Mouse (Mus musculus): ENCODE data around the gene Epha6. TPM values are rescaled to one million over a fixed set of nuclear protein-coding genes. Genes with fewer than 3 reads are reported as not detected.

Gene Epha6
- total RNA-seq, 1 experiment from 2014 or later, result not detected

DNA sequence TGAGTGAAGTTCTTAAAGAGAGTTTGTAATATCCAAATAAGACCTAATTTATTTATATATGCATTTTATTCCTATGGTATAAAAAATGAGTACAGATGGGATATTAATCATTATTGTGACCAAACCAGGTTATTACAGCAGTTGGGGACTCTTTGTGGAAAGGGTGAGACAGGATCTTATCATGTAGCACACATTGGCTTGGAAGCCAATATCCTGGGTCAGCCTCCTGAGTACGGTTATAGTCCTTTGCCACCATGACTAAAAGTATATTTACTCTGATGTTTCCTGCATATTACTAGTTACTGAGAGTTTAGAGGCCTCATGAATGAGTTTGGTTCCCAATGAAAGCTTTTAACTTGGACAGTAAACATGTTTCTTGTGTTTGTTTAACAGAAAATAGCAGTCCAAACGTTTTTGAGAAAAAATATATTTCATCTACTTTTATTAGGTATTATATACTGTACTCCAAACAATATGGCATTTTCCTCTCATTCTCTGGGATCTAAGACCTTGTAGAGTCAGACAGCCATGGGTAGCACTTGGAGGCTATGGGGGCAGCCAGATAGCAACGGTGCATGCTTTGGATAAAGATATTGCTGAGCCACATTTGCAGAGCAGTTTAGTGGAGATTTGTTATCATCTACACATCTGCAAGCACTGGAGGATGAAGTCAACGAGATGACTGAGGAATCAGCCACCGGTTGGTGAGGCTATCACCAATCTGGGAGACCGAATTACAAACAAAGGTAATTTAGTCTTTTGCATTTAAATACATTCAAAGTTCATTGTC is 340.4 kb downstream of the Epha6 start:
- no peak for DNase-seq

DNA sequence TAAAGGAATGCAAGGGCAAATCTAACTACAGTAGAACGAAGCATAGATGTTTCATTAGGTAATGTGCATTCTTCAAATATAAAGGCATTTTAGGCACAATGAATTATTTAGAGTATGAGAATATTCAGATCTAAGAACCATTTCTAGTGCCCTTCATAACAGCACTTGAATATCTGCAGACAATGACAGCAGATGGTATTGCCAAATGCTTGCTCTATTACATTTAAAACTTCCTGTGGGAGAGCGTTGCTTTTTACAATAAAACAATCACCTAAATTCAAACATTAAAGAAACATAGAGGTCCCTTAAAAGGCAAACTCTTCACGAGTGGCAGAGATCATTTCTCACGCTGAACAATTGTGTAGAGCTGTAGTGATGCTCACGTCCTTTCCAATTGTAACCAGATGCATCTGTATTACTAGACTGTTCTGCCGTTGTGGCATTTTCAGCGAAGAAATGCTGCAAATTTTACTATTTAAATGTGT is 347.1 kb downstream of the Epha6 start:
- DNase-seq, result no peak

GRCm38 (mm10) chr16:60257623-60258022 is 347.7 kb downstream of the Epha6 start:
- DNase-seq, result no peak

DNA sequence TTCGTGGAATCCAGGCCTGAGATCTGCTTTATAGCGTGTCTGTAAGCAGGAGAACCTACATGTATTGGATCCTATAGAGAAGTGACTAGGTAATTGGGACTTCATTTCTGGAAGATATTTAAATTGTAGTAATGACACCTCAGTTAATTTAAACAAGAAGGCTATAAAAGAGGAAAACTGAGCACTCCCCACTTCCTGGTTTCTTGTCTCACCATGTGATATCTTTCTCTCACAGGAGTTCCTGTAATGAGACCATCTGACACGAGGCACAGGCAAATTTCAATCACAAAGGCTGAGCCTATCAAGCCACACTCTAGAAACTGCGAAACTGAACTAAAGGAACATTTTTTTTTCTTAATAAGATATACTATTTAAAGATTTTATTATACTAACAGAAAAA is 348.3 kb downstream of the Epha6 start:
- no peak for DNase-seq

DNA sequence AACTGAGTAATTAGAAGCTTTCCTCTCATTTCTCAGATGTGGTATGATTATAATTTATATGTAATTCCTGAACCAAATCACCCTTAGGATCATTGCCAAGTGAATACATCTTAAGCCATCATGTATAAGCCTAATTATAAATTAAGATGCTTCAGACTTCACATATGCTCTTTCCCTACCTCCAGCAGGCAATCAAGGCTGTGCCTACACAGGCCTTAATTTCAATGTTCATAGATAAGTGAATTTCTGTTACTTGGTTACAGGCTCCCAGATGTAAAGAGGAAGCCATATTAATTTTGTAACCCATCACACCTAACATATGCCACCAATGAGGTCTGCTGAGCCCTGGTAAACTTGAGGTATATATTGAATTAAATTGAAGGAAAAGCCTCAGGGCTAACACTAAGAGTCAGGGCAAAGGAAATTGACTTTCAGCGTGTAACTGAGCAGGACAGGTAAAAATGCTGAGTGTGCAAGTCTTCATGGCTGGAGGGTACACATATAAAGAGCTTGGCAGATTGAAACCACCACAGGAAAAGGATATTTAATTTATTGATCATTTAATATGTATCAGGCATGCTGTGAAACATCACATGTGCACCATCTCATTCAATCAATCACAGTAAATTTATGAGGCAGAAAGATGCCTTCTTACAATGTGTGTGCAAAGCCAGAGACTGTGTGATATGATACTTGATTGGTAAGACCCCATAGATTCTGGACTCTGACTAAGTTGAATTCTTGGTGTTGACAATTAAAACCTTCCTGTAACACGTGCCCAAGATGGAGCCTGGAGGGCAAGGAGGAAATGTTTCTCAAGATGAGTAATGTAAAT is 365.8 kb downstream of the Epha6 start:
- no peak for DNase-seq

DNA sequence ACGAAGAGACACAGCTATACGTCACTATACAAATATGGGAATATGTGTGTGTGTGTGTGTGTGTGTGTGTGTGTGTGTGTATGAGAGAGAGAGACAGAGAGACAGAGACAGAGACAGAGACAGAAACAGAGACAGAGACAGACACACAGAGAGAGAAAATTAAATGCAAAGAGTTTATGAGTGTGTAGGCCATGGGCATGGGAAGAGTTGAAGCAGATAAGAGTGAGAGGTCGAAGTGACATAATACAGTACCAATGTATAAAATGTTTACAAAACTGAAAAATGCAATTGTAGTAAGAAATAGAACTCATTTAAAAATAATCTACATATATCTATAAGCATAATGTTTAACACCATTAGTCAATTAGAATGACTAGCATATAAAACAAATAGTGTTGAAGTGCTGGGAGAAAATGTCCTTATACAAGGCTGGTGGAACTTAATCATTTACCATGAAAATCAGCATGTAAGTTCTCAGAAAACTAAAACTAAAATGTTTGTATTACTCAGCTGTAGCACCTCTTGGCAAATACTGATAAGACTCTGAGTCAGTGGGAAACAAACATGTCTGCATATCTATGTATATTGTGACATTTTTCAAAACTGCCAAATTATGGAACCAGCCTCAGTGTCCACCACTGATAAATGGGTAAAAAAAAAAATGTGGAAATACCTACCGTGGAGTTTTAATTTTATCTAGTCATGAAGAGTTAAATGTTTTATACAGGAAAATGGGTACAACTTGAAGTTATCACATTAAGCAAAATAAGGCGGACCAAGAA is 371.2 kb downstream of the Epha6 start:
- DNase-seq, result no peak

GRCm38 (mm10) chr16:60232982-60233381 is 372.3 kb downstream of the Epha6 start:
- DNase-seq, result no peak

GRCm38 (mm10) chr16:60209151-60209550 is 396.2 kb downstream of the Epha6 start:
- DNase-seq, result no peak

DNA sequence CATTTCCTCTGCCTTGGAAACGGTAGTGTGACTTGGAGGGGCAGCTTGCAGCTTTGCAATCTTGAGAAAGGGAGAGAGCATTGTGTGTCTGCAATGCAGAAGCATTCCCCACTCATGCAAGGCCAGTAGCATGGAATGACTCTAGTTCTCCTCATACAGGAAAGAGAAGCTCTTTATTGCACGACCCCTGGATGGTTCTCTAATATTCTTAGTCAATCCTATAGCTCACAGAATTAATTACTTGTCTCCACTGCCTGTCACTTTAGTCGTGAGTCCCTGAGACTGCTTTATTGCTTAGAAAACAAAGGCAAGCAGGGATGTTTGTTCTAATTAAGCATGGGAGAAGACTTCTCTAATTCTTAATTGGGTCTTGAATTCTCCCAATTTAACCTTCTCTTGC is 429.8 kb downstream of the Epha6 start:
- DNase-seq, result no peak

- no peak for DNase-seq
Observed at GRCm38 (mm10) chr16:60152439-60152838, 452.9 kb downstream of the Epha6 start.

GRCm38 (mm10) chr16:60144370-60144769 is 461.0 kb downstream of the Epha6 start:
- DNase-seq, result no peak

DNA sequence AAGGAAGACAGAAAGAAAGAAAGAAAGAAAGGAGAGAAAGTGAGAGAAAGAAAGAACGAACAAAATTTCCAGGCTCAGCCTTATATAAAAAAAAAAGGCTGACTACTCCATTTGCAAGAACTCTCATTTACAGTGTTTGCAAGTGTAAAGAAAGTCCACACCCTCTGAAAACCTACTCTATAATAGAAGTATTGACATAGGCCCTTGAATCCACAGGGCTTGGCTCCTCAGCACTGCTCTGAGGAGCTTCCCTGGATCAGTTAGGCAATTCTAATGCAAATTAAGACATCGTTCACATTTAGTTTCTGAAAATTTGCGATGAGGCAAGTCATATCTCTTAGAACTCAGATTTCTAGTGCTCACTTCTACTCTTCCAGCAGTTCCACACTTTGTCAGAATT is 483.9 kb downstream of the Epha6 start:
- no peak for DNase-seq

GRCm38 (mm10) chr16:60102210-60102609 is 503.1 kb downstream of the Epha6 start:
- no peak for DNase-seq

GRCm38 (mm10) chr16:60095333-60095732 is 510.0 kb downstream of the Epha6 start:
- DNase-seq, result no peak

GRCm38 (mm10) chr16:60086976-60087375 is 518.4 kb downstream of the Epha6 start:
- no peak for DNase-seq

- no peak for DNase-seq
Observed at GRCm38 (mm10) chr16:60070457-60071112, 534.7 kb downstream of the Epha6 start.

DNA sequence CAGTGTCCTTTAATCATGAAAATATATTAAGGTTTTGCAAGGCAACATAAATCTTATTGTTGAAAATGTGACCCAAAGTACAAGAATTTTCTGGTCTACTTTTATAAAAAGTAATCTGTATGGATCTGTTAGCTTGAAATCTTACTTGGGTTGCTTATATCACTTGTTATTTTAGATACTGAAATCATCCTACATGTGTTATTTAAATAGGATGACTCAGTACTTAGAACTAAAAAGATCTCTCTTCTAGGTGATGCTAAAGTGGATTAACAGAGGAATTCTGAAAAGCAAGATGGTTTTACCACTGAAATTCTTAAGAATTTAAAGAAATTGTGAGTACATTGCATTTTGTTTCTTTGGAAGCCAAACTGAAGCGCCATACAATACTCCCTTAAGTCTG is 561.5 kb downstream of the Epha6 start:
- DNase-seq, result no peak

DNA sequence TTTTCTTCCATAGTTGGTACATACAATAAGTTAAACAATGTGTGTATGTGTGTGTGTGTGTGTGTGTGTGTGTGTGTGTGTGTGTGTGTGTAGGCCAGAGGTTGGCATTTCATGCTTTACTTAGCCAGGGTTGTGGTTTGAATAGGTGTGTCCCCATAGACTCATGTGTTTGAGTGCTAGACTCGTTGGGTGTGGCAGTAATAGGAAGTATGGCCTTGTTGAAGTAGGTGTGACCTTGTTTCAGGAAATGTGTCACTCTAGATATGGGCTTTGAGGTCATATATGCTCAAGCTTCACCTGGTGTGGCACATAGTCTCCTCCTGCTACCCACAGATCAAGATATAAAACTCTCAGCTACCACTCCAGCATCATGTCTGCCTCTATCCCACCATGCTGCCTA is 577.0 kb downstream of the Epha6 start:
- DNase-seq, result no peak

DNA sequence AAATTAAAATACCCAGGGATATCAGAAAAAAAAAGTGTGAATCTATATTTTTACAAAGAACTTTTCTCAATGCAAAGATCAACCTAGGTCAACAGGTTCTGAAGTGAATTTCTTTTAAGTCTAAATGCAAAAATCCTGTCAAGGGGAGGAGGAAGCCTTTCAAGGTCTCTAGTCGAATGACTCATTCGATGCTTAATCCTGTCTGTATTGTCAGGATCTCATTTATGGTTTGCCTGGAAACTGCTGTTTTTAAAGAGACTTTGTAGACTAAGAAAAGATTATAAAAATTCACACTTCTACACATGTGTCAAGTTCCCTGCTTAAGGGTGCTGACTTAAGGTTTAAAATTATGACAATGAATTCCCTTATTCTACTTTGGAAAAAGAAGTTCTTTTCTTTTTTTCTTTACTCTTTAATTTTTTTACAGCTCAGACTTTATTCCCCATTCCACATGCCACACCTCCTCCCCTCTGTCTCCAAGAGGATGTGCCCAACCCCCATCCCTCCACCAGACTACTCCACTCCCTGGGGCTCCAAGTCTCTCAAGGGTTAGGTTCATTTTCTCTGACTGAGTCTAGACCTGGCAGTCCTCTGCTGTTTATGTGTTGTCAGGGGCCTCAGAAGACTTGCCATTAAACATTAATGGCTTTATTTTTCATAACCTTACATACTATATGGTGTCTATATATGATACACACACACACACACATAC is 598.3 kb downstream of the Epha6 start:
- DNase-seq, result no peak

DNA sequence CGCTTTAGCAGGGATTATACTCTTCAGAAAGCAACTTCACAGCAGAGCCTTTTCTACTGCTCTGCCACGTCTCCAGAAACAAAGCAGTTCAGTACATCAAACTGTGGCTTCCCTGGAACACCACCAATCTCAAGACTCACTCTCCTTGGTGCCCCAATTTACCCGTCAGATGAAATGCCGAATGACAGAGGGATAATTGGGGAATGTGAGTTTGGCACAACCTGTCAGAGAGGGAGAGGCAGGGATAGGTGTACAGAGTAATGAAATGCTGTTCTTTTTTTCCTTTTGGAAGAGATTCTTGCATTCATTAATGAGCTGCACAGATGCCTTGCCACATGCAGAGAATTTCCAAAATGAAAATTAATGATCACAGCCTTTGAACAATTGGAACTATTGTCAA is 635.5 kb downstream of the Epha6 start:
- no peak for DNase-seq

DNA sequence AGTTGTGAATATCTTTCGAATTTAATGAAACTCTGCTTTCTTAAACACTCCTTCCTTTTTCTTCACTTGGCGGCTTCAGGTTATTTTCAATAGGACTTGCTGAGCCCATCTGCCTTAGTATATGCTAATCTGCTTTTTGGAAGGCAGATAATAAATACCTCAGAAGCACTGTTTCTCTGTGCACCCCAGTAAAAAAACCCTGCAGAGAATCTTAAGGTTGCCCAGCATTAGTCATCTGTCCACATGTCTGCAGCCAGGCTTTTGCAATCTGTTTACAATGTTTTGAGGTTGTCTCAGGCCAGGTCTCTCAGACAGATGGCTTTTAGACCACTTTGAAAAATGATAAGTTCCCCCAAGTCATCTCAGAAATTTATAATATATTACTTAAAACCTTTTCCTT is 649.6 kb downstream of the Epha6 start:
- DNase-seq, result no peak

Data from adrenal gland, postnatal 25 days (tissue).